Mouse (Mus musculus) thymus, postnatal 25 days (tissue): ENCODE results near the gene Gm49369.

Experiments used
- DNase-seq: peaks from one replicate; pipeline ENCODE4 v3.0.0; 2022

Gene Gm49369

GRCm38 (mm10) chr7:142323396-142324117, 58.9 kb downstream of the Gm49369 start:
- DNase-seq: peak; percentile 70

DNA sequence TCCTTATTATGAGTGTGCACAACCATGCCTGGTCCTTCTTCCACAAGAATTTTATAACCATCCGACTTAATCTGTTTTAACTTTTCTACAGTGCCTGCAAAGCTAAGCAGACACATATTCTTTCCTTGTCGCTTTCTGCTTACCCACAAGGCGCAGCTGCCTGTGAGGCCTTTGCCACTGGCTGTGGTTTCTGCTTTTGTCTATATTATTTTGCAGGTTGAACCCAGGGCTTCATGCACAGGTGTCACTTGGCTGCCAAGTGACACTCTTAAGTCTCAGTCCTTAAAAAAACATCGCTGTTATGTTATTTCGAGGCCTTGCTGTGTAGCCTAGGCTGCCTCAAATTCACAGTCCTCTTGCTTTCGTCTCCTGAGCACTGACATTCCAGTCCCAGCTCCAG, 59.8 kb downstream of the Gm49369 start:
- peak; percentile 69 for DNase-seq

- peak; percentile 28 for DNase-seq
Observed at GRCm38 (mm10) chr7:142321637-142322306, 60.7 kb downstream of the Gm49369 start.
